16 mouse cellular contexts compared by ENCODE assay signal in the genomic region with DNA sequence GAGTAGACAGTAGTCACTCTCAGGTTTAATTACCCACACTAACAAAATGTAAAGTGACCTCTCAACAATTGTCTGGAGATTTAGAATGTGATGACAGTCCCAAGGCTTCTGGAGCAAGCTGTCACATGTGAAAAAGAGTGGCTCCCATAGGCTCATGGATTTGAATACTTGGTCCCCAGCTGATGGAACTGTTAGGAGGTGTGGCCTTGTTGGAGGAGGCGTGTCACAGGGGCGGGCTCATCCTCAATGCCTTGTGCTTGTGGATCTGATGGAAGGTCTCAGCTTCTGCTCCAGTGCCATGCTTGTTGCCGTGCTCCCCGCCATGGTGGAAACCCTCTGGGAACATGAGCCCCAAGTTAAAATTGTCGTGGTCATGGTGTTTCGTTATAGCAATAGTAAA.
"Had no signal": no experiment of that assay in that cellular context is flagged by ENCODE, and none has a peak within 500 bp of the region (broad histone marks: within the 10 kb centered on the region; RNA-seq: fewer than 3 reads in every experiment).

No protein-coding gene starts in this region.

- H3K27ac ChIP-seq: neural tube, embryonic 13.5 days; neural tube, embryonic 15.5 days; stomach, embryonic 15.5 days; stomach, postnatal 0 days had no signal

- H3K27me3 ChIP-seq: neural tube, embryonic 13.5 days; neural tube, embryonic 15.5 days; stomach, embryonic 15.5 days had no signal

- H3K4me1 ChIP-seq: neural tube, embryonic 13.5 days; neural tube, embryonic 15.5 days; stomach, embryonic 15.5 days had no signal

- H3K36me3 ChIP-seq: neural tube, embryonic 13.5 days; neural tube, embryonic 15.5 days; stomach, embryonic 15.5 days had no signal

- H3K9ac ChIP-seq: neural tube, embryonic 13.5 days; neural tube, embryonic 15.5 days; stomach, embryonic 15.5 days had no signal

- H3K4me3 ChIP-seq: neural tube, embryonic 13.5 days; neural tube, embryonic 15.5 days; stomach, embryonic 15.5 days had no signal

- H3K9me3 ChIP-seq: neural tube, embryonic 13.5 days; neural tube, embryonic 15.5 days; stomach, embryonic 15.5 days had no signal

- DNase-seq: retina, postnatal 1 day; right cerebral cortex, adult 18-20 months; right cerebral cortex, postnatal 14 days; right cerebral cortex, postnatal 25 days; right cerebral cortex, postnatal 4 days; spleen, adult 18-20 months; thymus, adult 18-20 months; thymus, adult 2 months; thymus, postnatal 14 days; thymus, postnatal 25 days; thymus, postnatal 36 days; thymus, postnatal 4 days had no signal

- H3K4me2 ChIP-seq: neural tube, embryonic 13.5 days; neural tube, embryonic 15.5 days; stomach, embryonic 15.5 days had no signal
